Mouse (Mus musculus) midbrain, embryonic 12.5 days (tissue): ENCODE data around the gene Gm20834. TPM values are rescaled to one million over a fixed set of nuclear protein-coding genes. Genes with fewer than 3 reads are reported as not detected.
"Not testable (repeated sequence)": the region's sequence is repeated elsewhere in the genome, so short reads cannot be mapped to it uniquely, and the experiment has no call there.

Source experiments
- ATAC-seq: fragments of 200-750 bp; cut with Nextera tagmentation; 2 replicates; pipeline ENCODE4 v1.8.0; 2017; ENCODE audit warnings: low read depth, moderate TSS enrichment, moderate library complexity; ENCODE audit not compliant: low FRiP score
- H3K27ac ChIP-seq: fragments of 300-500 bp; sonication (generic); replicated peaks from 2 replicates; pipeline ENCODE4 v1.5.1; 2016; ENCODE audit warnings: mild to moderate bottlenecking
- H3K27me3 ChIP-seq: fragments of 300-500 bp; sonication (generic); 2 replicates; pipeline ENCODE4 v1.6.1; 2016; ENCODE audit warnings: mild to moderate bottlenecking
- H3K36me3 ChIP-seq: fragments of 300-500 bp; sonication (generic); 2 replicates; pipeline ENCODE4 v1.6.1; 2016
- H3K4me1 ChIP-seq: fragments of 300-500 bp; sonication (generic); 2 replicates; pipeline ENCODE4 v1.6.1; 2016
- H3K4me2 ChIP-seq: fragments of 300-500 bp; sonication (generic); replicated peaks from 2 replicates; pipeline ENCODE4 v1.6.1; 2016; ENCODE audit warnings: mild to moderate bottlenecking, moderate library complexity
- H3K4me3 ChIP-seq: fragments of 300-500 bp; sonication (generic); 2 replicates; pipeline ENCODE4 v1.5.1; 2016; ENCODE audit warnings: mild to moderate bottlenecking
- H3K9ac ChIP-seq: fragments of 300-500 bp; sonication (generic); replicated peaks from 2 replicates; pipeline ENCODE4 v1.6.1; 2016; ENCODE audit warnings: mild to moderate bottlenecking, moderate library complexity
- H3K9me3 ChIP-seq: fragments of 300-500 bp; sonication (generic); 2 replicates; pipeline ENCODE4 v1.6.1; 2016; ENCODE audit warnings: mild to moderate bottlenecking
- WGBS: fragments of 180-500 bp; shearing (Covaris S2); methylation state at CpG from one replicate; pipeline ENCODE4 v1.1.7; 2016; 5-methylcytosine and 5-hydroxymethylcytosine counted together
- polyA plus RNA-seq: library from polyadenylated mRNA; unstranded; fragments of >200 nt; fragmentation: Nextera tagmentation; extraction: Ambion mirVana; gene quantifications from 2 replicates; pipeline ENCODE4 v1.2.1, GENCODE M21; 2016

Gene Gm20834
- polyA plus RNA-seq, result not detected in 2 replicates

GRCm38 (mm10) chrY:10324489-10324888 lies at the start of gene Gm20834:
Gm20834 (minus strand) TSS chrY:10324589.
- not testable (repeated sequence) for H3K4me2 ChIP-seq, H3K9me3 ChIP-seq, H3K9ac ChIP-seq, H3K36me3 ChIP-seq, H3K27me3 ChIP-seq, ATAC-seq, H3K4me1 ChIP-seq, H3K4me3 ChIP-seq, H3K27ac ChIP-seq
- 75% methylated on average over 1 of the region's 4 CpGs for WGBS

Other genes with a start within 250 kb of the Gm20834 start
- not detected in 2 replicates for gene Gm21310, start 177.4 kb downstream of the Gm20834 start, polyA plus RNA-seq
- not detected in 2 replicates for gene Gm28510, start 88.1 kb upstream of the Gm20834 start, polyA plus RNA-seq
- not detected in 2 replicates for gene Gm20737, start 211.5 kb upstream of the Gm20834 start, polyA plus RNA-seq
- not detected in 2 replicates for gene Gm21775, start 228.9 kb upstream of the Gm20834 start, polyA plus RNA-seq